Mouse (Mus musculus): ENCODE data around the gene Pom121l2.

The Pom121l2 gene

GRCm38 (mm10) chr13:22015479-22016450 lies 34.8 kb downstream of the Pom121l2 start:
- peak; percentile 71 to 94 for DNase-seq (ENCODE audit: inconsistent age in 2 of 2, low spot score in 1 of 2)

- DNase-seq (ENCODE audit: inconsistent age in 2 of 2, low spot score in 1 of 2) = peak in 1 of 2 experiments; percentile 78
Observed at GRCm38 (mm10) chr13:22019934-22020835, 39.2 kb downstream of the Pom121l2 start.

DNA sequence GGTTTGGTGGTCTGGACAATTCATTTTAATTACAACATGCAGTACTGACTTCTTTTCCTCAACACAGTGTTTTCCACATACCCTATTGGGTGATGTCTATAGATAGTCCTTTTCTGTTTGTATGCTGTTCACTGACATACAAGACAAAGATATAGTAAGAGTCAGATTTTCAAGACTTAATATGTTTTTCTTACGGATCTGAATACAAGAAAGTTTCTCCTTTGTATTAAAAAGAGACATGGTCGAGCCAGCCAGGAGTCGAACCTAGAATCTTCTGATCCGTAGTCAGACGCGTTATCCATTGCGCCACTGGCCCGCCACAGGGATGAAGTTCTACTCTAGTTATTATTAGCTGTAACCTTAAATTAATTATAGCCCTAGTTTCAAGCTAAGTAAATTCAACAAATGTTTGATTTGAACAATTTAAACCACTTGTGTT lies 39.9 kb downstream of the Pom121l2 start:
- peak; percentile 70 to 95 for DNase-seq (ENCODE audit: inconsistent age in 2 of 2, low spot score in 1 of 2)

- peak in 1 of 2 experiments; percentile 73 for DNase-seq (ENCODE audit: inconsistent age in 2 of 2, low spot score in 1 of 2)
Observed at GRCm38 (mm10) chr13:22021581-22021980, 40.6 kb downstream of the Pom121l2 start.

DNA sequence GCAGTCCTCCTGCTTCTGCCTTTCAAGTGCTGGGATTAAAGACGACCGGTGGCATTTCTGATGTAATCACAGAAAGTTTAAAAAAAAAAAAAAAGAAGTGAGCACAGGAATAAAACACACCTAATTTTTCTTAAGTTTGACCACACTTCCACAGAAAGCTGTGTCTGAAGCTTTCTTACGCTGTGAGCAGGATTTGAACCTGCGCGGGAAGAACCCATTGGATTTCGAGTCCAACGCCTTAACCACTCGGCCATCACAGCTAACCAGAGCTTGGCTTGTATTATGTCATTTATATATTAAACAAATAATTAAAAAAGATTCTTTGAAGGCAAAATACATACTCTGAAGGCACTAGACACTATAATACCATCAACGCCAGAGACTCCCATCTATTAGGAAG lies 41.2 kb downstream of the Pom121l2 start:
- DNase-seq (ENCODE audit: inconsistent age in 2 of 2, low spot score in 1 of 2) = peak; percentile 85 to 96

GRCm38 (mm10) chr13:22026058-22027031 lies 45.4 kb downstream of the Pom121l2 start:
- DNase-seq (ENCODE audit: inconsistent age in 2 of 2, low spot score in 1 of 2) = peak; percentile 83 to 96

DNA sequence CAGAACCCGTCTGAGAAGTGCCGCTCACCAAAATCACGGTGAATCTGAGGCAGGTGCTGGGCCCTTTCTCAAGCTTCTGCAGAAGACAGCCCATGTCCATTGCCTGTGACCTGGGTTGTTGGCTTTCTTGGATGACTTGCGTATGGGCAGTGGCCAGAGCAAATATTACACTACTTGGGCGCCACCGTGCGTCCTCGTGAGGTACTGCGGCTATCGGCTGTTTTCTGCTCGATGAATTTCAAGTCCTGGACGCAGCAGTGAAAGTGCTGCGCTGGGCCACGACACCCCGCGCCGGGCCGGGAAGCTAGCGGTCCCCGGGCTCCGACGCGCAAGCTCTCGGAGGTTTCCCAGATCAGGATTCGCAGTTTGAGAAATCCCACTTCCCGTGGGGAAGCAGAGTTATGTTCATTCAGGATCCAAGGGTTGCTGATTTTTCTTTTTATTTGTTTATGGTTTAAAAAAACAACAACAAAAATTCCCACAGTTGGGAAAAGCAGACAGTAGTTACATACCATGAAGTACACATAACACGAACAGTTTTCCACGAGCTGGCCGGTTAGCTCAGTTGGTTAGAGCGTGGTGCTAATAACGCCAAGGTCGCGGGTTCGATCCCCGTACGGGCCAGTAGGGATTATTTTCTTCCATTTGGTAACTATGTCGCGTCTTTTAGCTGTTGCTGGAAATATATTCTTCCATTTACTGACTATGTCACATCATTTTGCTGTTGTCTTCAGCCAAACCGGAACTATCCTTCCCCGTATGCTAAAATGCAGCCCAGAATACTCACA lies 47.9 kb downstream of the Pom121l2 start:
- DNase-seq (ENCODE audit: inconsistent age in 2 of 2, low spot score in 1 of 2) = peak; percentile 95 to 99

DNA sequence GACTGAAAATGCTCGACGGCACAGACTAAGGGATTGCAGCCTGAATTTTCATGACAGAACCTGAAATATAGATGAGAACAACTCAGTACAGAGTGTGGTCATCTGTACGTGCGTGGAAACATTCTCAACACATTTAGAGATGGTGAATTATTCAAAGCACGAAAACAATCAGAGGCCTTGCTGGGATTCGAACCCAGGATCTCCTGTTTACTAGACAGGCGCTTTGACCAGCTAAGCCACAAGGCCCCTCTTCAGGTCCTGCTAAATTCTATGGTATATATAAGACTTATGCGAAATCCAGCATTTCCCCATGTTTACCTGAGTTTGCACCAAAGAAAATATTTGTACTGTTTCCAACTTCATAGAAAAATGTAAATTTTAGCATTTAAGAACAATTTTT lies 48.9 kb downstream of the Pom121l2 start:
- no peak for DNase-seq (ENCODE audit: inconsistent age in 2 of 2, low spot score in 1 of 2)

GRCm38 (mm10) chr13:22030493-22030892 lies 49.5 kb downstream of the Pom121l2 start:
- DNase-seq (ENCODE audit: inconsistent age in 2 of 2, low spot score in 1 of 2) = peak in 1 of 2 experiments; percentile 65

GRCm38 (mm10) chr13:22033741-22034442 lies 52.9 kb downstream of the Pom121l2 start:
- DNase-seq (ENCODE audit: inconsistent age in 2 of 2, low spot score in 1 of 2) = no peak

- peak in 1 of 2 experiments; percentile 67 for DNase-seq (ENCODE audit: inconsistent age in 2 of 2, low spot score in 1 of 2)
Observed at GRCm38 (mm10) chr13:22034443-22035266, 53.7 kb downstream of the Pom121l2 start.

GRCm38 (mm10) chr13:22035267-22036148 lies 54.5 kb downstream of the Pom121l2 start, which contains the start of the genes Hist1h2ah and Hist1h2bk:
Gene Hist1h2ah (minus strand): TSS chr13:22035568.
Gene Hist1h2bk (plus strand): TSS chr13:22035870.
- peak; percentile 84 to 95 for DNase-seq (ENCODE audit: inconsistent age in 2 of 2, low spot score in 1 of 2)

GRCm38 (mm10) chr13:22036149-22036956 lies 55.4 kb downstream of the Pom121l2 start:
- DNase-seq (ENCODE audit: inconsistent age in 2 of 2, low spot score in 1 of 2) = peak in 1 of 2 experiments; percentile 53

- no peak for DNase-seq (ENCODE audit: inconsistent age in 2 of 2, low spot score in 1 of 2)
Observed at GRCm38 (mm10) chr13:22036986-22037385, 56.0 kb downstream of the Pom121l2 start.

DNA sequence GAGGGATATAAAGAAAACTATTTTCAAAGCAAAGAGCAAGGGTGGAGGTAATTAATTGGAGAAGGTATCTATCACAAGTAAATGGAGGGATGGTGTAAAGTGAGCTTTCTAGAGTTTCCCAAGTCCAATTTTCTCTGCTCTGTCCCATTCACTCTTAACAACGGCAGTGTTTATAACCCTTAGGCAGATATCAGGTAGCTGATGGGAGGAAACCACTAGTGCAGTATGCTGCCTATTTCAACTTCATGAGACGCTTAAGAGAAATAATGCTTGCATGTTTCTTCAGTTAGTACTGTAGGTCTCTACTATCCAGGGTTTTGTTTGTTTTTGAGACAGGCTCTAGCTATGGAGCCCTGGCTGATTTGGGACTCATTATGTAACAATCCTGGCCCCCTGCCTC lies 56.4 kb downstream of the Pom121l2 start:
- DNase-seq (ENCODE audit: inconsistent age in 2 of 2, low spot score in 1 of 2) = no peak
